Mouse (Mus musculus) ovary, adult 18-20 months (tissue): Measurements from ENCODE around the gene Clic3.

ENCODE experiments used
- DNase-seq: peaks from one replicate; pipeline ENCODE4 v3.0.0; 2022; ENCODE audit warnings: low spot score, mixed read lengths

Clic3 gene

DNA sequence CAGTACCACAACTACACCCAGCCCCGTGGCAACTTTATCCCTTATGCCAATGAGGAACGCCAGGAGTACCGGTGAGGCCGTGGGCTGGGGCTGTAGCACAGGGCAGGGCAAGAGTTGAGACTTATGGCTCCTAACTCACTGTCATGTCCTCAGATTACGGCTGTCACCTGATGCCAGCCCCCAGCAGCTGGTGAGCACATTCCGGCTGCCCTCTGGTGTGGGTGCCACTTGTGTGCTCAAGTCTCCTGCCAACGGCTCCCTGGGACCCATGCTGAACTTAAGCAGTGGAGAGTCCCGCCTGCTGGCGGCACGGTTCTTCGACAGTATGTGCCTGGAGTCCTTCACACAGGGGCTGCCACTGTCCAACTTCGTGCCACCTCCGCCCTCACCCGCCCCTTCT, 14.0 kb upstream of the Clic3 start:
- DNase-seq, result no peak

DNA sequence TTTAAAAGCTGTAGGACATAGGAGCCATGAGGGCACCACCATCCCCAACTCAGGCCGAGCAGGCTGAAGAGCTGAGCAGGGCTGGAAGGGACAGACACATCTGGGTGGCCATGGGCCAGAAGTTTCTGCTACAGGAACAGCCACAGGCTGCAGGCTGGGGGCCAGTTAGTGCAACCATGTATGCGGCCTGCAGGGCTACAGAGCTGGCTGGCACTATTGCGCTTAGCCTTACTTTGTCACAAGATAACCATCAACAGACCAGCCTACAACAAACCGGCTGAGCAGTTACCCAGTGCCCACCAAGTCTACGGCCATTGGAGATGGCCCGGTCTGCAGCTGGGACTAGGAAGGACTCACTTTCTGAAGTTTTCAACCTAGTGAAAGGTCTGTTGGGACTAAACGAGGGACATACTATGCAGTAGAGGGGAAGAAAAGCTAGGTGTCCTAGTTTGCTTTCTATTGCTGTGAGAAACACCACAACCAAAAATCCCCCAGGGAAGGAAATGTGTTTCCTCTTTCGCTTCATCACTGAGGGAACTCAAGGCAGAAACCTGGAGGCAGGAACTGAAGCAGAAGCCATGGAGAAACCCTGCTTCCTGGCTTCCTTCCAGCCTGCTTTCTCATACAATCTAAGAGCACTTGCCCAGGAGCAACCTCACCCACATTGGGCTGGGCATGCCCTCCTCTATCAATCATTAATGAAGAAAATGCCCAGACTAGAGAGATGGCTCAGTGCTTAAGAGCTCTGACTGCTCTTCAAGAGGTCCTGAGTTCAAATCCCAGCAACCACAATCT, 5.6 kb upstream of the Clic3 start:
- no peak for DNase-seq

DNA sequence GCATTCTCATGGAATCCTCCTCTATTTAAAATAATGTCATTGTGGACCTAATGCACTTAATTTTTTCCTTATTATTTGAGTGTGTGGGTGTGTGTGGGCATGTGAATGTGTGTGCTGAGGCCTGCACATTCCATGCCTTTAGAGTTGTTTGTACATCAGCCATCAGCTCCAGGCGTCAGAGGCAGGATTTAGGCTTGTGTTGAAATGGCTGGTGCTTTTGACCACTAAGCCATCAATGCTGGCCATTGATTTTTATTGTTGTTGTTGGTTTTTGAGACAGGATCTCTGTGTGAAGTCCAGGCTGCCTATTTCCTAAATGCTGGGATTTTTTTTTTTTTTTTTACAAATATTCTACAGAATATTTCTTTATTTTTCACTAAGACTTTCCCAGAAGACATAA, 3.7 kb upstream of the Clic3 start:
- DNase-seq, result no peak

GRCm38 (mm10) chr2:25457022-25457896, 621 bp downstream of the Clic3 start:
- no peak for DNase-seq

DNA sequence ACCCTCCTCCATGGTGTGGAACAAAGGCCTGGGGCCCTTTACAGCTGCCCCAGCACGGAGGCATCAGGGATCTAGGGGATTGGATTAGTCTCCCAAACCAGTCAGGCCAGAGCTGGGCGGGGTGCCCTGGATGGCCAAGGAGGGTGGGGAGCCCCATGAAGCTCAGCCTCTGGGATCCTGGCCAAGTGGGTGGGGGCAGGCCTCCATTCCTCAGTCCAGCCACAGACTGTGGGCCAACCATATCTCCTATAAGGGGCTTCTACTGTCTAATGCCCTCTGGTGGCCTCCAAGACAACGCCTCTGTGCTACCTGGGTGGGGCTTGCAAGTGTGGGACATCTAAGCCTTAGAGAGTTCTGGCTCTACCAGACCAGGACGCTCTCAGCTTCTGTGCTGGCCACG, 2.3 kb downstream of the Clic3 start:
- no peak for DNase-seq

DNA sequence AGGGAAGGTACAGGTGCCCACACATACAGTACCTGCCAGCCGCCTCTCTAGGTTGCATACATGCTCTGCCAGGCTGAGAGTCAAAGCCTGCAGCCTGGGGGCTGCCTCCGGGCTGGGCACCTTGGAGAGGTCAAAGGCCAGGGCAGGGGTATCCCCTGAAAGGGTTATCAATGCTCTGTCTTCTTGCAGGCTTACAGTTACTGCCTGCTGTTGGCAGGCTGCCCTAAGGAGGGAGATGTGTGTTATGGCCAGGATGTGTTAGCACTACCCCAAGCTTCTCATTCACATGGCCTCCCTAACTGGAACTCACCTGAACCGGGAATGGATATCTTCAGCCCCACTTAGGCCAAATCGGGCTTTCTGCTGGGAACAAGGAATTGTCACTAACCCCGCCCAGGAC, 3.5 kb downstream of the Clic3 start:
- no peak for DNase-seq

DNA sequence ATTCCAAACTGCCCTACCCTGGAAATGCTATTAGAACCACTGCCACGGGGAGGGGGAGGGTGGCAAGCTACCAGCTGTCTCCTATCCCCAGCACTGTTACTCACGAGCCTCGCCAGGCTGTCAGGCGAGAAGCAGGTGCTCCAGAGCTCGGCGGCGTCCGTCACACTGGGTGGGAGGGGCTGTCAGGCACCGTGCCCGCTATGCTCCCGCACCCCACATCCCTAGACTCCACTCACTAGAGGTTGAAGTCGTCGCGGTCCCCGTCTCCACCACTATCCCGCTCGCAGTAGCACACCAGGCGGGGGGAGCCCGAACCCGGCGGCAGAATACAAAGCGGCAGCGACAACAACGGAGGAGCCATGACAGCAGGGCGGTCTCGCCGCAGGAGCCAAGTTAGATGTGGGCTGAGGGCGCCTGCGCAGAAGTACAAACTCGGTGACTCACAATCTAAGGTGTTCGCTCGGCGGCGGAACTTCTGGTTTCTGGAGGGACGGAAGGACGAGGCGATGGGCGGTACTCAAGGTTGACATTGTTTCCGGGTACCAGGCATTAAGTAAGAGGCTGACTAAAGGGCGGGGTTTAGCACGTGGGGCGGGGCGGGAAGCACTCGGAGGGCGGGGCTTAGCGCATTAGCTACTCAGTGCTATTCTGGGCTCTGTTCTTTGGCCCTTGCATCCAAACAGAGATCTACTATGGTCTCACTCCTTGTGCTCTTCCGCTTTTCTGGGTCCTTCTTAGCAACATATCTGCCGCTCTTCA, 4.1 kb downstream of the Clic3 start, which contains the start of gene Paxx:
Gene Paxx (minus strand): TSS at position 544 of the 759 bp plus-strand sequence.
- peak; percentile 92 for DNase-seq

GRCm38 (mm10) chr2:25461407-25461806, 4.8 kb downstream of the Clic3 start:
- DNase-seq, result no peak

- no peak for DNase-seq
Observed at GRCm38 (mm10) chr2:25463630-25464029, 7.0 kb downstream of the Clic3 start.

DNA sequence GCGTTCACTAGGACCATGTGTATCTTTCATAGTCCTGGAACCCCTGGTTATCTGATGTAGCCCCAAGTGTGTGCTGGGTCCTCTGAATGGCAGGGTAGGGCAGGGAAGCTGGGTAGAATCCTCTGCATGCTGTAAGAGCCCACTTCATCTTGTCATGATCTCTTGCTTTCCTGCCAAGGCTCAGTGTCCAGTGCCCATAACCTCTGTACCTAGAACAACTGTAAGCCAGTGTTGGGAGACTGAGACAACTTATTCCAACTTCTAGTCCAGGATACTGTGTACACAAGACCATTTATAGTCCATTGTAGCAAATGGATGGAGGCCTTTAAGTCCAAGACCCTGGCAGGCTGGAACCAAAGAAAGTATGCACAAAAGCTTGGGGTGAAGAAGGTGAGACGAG, 8.6 kb downstream of the Clic3 start:
- no peak for DNase-seq

- DNase-seq, result no peak
Observed at GRCm38 (mm10) chr2:25465816-25466635, 9.4 kb downstream of the Clic3 start.

DNA sequence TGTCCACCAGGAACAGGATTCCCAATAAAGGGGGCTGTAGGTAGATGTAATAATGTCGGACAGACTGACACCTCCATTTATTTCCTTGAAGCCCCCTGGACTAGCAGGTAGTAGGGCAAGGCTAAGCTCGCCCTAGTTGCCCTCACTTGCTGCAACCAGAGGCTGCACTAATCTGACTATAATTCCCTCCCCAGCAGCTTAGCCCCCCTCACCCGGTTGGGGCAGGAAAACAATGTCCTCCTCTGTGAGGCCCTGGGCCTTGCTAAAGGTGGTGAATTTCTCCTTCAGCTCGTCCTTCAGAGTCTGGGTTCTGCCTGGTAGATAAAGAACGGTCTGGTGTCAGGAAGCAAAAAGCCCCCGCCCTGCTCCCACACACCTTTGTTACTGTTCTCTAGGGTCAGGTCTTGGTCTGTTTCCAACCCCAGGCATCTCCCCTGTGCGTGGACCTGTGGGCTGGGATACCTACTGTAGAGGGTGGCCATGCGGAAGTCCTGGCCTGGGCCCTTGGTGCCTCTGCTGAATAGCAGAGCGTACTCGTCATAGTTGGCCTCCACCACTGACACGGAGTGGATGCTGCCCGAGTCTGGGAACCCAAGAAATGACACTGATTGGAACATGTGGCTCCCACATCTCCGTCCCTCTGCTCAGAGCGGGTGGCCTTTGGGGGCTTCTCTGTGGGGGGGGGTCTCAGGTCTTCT, 11.1 kb downstream of the Clic3 start:
- DNase-seq, result no peak

GRCm38 (mm10) chr2:25468962-25469915, 12.6 kb downstream of the Clic3 start:
- DNase-seq, result no peak

DNA sequence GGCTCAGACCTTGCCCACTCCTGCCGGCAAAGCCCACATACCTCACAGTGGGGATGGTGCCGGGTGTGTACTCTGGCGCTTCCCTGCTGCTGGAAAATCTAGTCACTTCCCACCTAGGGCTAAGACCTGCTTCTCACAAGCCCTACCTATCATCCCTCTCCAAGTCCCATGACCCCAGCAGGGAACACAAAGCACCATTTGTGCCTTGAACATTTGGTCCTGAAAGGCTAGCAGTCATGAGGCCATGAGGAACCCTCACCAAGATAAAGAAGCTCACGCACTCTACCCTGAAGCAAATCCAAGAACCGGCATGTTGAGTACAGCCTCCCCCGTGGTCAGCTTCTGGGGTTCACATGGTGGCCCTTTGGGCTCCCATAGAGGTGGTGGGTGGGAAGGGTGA, 13.3 kb downstream of the Clic3 start, which contains the start of gene Ptgds:
Gene Ptgds (minus strand): TSS at position 78 of the 400 bp plus-strand sequence.
- no peak for DNase-seq

DNA sequence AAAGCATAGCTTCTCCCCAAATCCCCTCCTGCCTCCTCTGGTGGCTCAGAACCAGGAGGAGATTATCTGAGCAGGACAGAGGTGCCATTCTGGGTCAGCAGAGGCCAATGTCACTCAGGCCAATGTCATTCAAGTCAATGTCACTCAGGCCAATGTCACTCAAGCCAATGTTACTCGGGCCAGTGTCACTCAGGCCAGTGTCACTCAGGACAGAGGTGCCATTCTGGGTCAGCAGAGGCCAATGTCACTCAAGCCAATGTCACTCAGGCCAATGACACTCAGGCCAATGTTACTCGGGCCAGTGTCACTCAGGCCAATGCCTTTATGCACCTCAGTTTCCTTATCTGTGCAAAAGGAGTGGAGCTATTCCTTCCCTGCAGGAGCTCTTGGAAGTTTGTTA, 15.9 kb downstream of the Clic3 start:
- no peak for DNase-seq

- no peak for DNase-seq
Observed at GRCm38 (mm10) chr2:25477541-25477940, 20.9 kb downstream of the Clic3 start.

- DNase-seq, result no peak
Observed at GRCm38 (mm10) chr2:25477967-25478675, 21.5 kb downstream of the Clic3 start.

- no peak for DNase-seq
Observed at GRCm38 (mm10) chr2:25479551-25480311, 23.1 kb downstream of the Clic3 start.
